Mouse (Mus musculus) fibroblast of lung, adult 2 months (primary cell): ENCODE measurements around the gene Ankrd36.
"Not testable (repeated sequence)": the region's sequence is repeated elsewhere in the genome, so short reads cannot be mapped to it uniquely, and the experiment has no call there.

ENCODE experiments used
- DNase-seq: peaks from one replicate; pipeline ENCODE4 v3.0.0-alpha.2; 2011; ENCODE audit warnings: low read depth

Gene Ankrd36

GRCm38 (mm10) chr11:5546693-5547092 is 22.8 kb upstream of the Ankrd36 start:
- no peak for DNase-seq

GRCm38 (mm10) chr11:5551430-5551829 is 18.1 kb upstream of the Ankrd36 start:
- DNase-seq: peak; percentile 55

- DNase-seq: no peak
Measured at GRCm38 (mm10) chr11:5551931-5552330, 17.6 kb upstream of the Ankrd36 start.

GRCm38 (mm10) chr11:5560273-5560672 is 9.2 kb upstream of the Ankrd36 start:
- DNase-seq: no peak

GRCm38 (mm10) chr11:5562625-5563268 is 6.7 kb upstream of the Ankrd36 start:
- no peak for DNase-seq

GRCm38 (mm10) chr11:5563898-5564297 is 5.6 kb upstream of the Ankrd36 start:
- no peak for DNase-seq

GRCm38 (mm10) chr11:5565596-5565995 is 3.9 kb upstream of the Ankrd36 start:
- DNase-seq: peak; percentile 16

- no peak for DNase-seq
Measured at GRCm38 (mm10) chr11:5566506-5566905, 3.0 kb upstream of the Ankrd36 start.

- DNase-seq: no peak
Measured at GRCm38 (mm10) chr11:5567654-5568053, 1.8 kb upstream of the Ankrd36 start.

- no peak for DNase-seq
Measured at GRCm38 (mm10) chr11:5568082-5568481, 1.4 kb upstream of the Ankrd36 start.

GRCm38 (mm10) chr11:5571856-5572255 is 2.4 kb downstream of the Ankrd36 start:
- no peak for DNase-seq

GRCm38 (mm10) chr11:5573821-5574220 is 4.3 kb downstream of the Ankrd36 start:
- DNase-seq: no peak

GRCm38 (mm10) chr11:5575046-5575445 is 5.6 kb downstream of the Ankrd36 start:
- no peak for DNase-seq

- DNase-seq: no peak
Measured at GRCm38 (mm10) chr11:5592336-5592735, 22.9 kb downstream of the Ankrd36 start.

- no peak for DNase-seq
Measured at GRCm38 (mm10) chr11:5595381-5595791, 25.9 kb downstream of the Ankrd36 start.

- DNase-seq: no peak
Measured at GRCm38 (mm10) chr11:5595792-5596191, 26.3 kb downstream of the Ankrd36 start.

GRCm38 (mm10) chr11:5596756-5597155 is 27.3 kb downstream of the Ankrd36 start:
- DNase-seq: no peak

- DNase-seq: no peak
Measured at GRCm38 (mm10) chr11:5605421-5605820, 35.9 kb downstream of the Ankrd36 start.

- not testable (repeated sequence) for DNase-seq
Measured at GRCm38 (mm10) chr11:5611918-5612317, 42.4 kb downstream of the Ankrd36 start.

GRCm38 (mm10) chr11:5614453-5614852 is 45.0 kb downstream of the Ankrd36 start:
- no peak for DNase-seq

- no peak for DNase-seq
Measured at GRCm38 (mm10) chr11:5625101-5625500, 55.6 kb downstream of the Ankrd36 start.

GRCm38 (mm10) chr11:5629033-5629432 is 59.5 kb downstream of the Ankrd36 start:
- no peak for DNase-seq

- no peak for DNase-seq
Measured at GRCm38 (mm10) chr11:5643085-5643484, 73.6 kb downstream of the Ankrd36 start.

- no peak for DNase-seq
Measured at GRCm38 (mm10) chr11:5650321-5650720, 80.8 kb downstream of the Ankrd36 start.
